12 mouse cellular contexts compared by ENCODE assay signal in the genomic region with DNA sequence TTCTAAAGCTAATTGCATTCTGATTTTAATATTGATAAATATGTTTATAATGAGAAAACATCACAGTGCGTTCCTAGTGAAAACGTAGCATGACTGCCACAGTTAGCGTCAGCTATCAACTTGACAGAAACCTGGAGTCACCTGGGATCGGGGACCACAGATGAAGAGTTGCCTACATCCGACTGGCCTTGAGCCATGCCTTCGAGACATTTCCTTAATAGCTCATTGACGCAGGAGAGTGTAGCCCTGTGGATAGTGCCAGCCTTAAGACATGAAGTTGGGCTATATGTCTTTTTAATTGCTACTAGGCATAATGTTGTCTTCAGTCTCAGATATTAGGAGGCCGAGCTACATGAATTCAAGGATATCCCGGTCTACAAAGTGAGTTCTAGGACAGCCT.
"Had no signal": no experiment of that assay in that cellular context is flagged by ENCODE, and none has a peak within 500 bp of the region (broad histone marks: within the 10 kb centered on the region; RNA-seq: fewer than 3 reads in every experiment).

No protein-coding gene starts in this region.

- H3K4me3 ChIP-seq: limb, embryonic 13.5 days; midbrain, embryonic 13.5 days; myocyte; neural tube, embryonic 12.5 days had no signal

- H3K9ac ChIP-seq: limb, embryonic 13.5 days; liver, embryonic 14.5 days; midbrain, embryonic 13.5 days; neural tube, embryonic 12.5 days had no signal

- H3K27me3 ChIP-seq: limb, embryonic 13.5 days; midbrain, embryonic 13.5 days; neural tube, embryonic 12.5 days had no signal

- H3K4me2 ChIP-seq: limb, embryonic 13.5 days; midbrain, embryonic 13.5 days; neural tube, embryonic 12.5 days had no signal

- ATAC-seq: midbrain, embryonic 13.5 days had no signal

- H3K27ac ChIP-seq: limb, embryonic 13.5 days; liver, embryonic 14.5 days; neural tube, embryonic 12.5 days had no signal

- H3K36me3 ChIP-seq: limb, embryonic 13.5 days; midbrain, embryonic 13.5 days; neural tube, embryonic 12.5 days had no signal

- H3K4me1 ChIP-seq: limb, embryonic 13.5 days; neural tube, embryonic 12.5 days had no signal

- DNase-seq: kidney, postnatal 14 days; left cerebral cortex, postnatal 4 days; lung, adult 18-20 months; right cerebral cortex, postnatal 4 days; spleen, adult 18-20 months; thymus, adult 18-20 months; thymus, postnatal 14 days had no signal

- H3K9me3 ChIP-seq: limb, embryonic 13.5 days; midbrain, embryonic 13.5 days; neural tube, embryonic 12.5 days had no signal
